Mouse (Mus musculus) limb, embryonic 14.5 days (tissue): ENCODE data around the gene Gpr132. TPM values are rescaled to one million over a fixed set of nuclear protein-coding genes. Genes with fewer than 3 reads are reported as not detected.

ENCODE experiments used
- ATAC-seq: fragments of 200-750 bp; cut with Nextera tagmentation; 2 replicates; pipeline ENCODE4 v1.8.0; 2017; ENCODE audit warnings: low read depth, moderate number of reproducible peaks, moderate TSS enrichment; ENCODE audit not compliant: low FRiP score
- DNase-seq: peaks from one replicate; pipeline ENCODE4 v3.0.0-alpha.2; 2015; ENCODE audit warnings: low spot score
- H3K27ac ChIP-seq: fragments of 300-500 bp; sonication (generic); replicated peaks from 2 replicates; pipeline ENCODE4 v1.5.1; 2014; ENCODE audit warnings: low read depth, mild to moderate bottlenecking, low read length, moderate library complexity, mixed read lengths
- H3K27me3 ChIP-seq: fragments of 300-500 bp; sonication (generic); 2 replicates; pipeline ENCODE4 v1.6.1; 2014; ENCODE audit warnings: low read length, mixed read lengths; ENCODE audit not compliant: control insufficient read depth, insufficient read depth
- H3K36me3 ChIP-seq: fragments of 300-500 bp; sonication (generic); 2 replicates; pipeline ENCODE4 v1.6.1; 2014; ENCODE audit warnings: mild to moderate bottlenecking, low read length, moderate library complexity, mixed read lengths; ENCODE audit not compliant: control insufficient read depth, insufficient read depth
- H3K4me1 ChIP-seq: fragments of 300-500 bp; sonication (generic); 2 replicates; pipeline ENCODE4 v1.6.1; 2014; ENCODE audit warnings: antibody characterized with exemption, low read length, mixed read lengths; ENCODE audit not compliant: control insufficient read depth, insufficient read depth
- H3K4me2 ChIP-seq: fragments of 300-500 bp; sonication (generic); replicated peaks from 2 replicates; pipeline ENCODE4 v1.6.1; 2014; ENCODE audit warnings: low read depth, mild to moderate bottlenecking, low read length, moderate library complexity; ENCODE audit not compliant: severe bottlenecking
- H3K4me3 ChIP-seq: fragments of 300-500 bp; sonication (generic); replicated peaks from 2 replicates; pipeline ENCODE4 v1.5.1; 2014; ENCODE audit warnings: low read length
- H3K9ac ChIP-seq: fragments of 300-500 bp; sonication (generic); 2 replicates; pipeline ENCODE4 v1.6.1; 2014; ENCODE audit warnings: mild to moderate bottlenecking, low read depth, low read length, moderate library complexity; ENCODE audit not compliant: severe bottlenecking
- H3K9me3 ChIP-seq: fragments of 300-500 bp; sonication (generic); 2 replicates; pipeline ENCODE4 v1.6.1; 2016; ENCODE audit warnings: low read length; ENCODE audit not compliant: control insufficient read depth
- POLR2A ChIP-seq: fragments of 200-500 bp; IDR thresholded peaks from 2 replicates; pipeline ENCODE4 v1.8.0; 2012; ENCODE audit warnings: inconsistent platforms, mild to moderate bottlenecking, moderate library complexity, borderline replicate concordance; ENCODE audit not compliant: insufficient read depth, insufficient read length; ENCODE audit errors: extremely low read depth
- WGBS: fragments of 180-500 bp; shearing (Covaris S2); extraction: QIAGEN DNeasy Blood & Tissue Kit; methylation state at CpG from one replicate; pipeline ENCODE4 v1.1.7; 2014; 5-methylcytosine and 5-hydroxymethylcytosine counted together
- polyA plus RNA-seq, 2 experiments: library from polyadenylated mRNA; depleted of rRNA in 1 of 2; stranded (reverse) in 1 of 2; unstranded in 1 of 2; fragments of >200 nt; fragmentation: Nextera tagmentation in 1 of 2; extraction: Ambion mirVana in 1 of 2; gene quantifications; 2 replicates each; pipeline versions ENCODE4 v1.2.1 to v1.2.3; 2012 to 2014

Gene Gpr132
- polyA plus RNA-seq, 2 experiments = 0.29 to 0.50 TPM

GRCm38 (mm10) chr12:112877073-112877576 is 9.1 kb upstream of the Gpr132 start:
- Histone ChIP-seq H3K9ac (peak overlapping the region; percentile 53), H3K9me3 (no peaks in the 10 kb centered on the region), H3K4me2 (peak overlapping the region; percentile 80), H3K4me1 (peaks cover 15% of the 10 kb centered on the region), H3K36me3 (no peaks in the 10 kb centered on the region), H3K27me3 (peaks cover 51% of the 10 kb centered on the region), H3K4me3 (peak overlapping the region; percentile 40), H3K27ac (no peak overlapping the region; the same call in 1 of the 2 replicates)
- 4% methylated on average over 17 of the region's 17 CpGs for WGBS
- ATAC-seq = no peak
- DNase-seq = no peak
- no peak for TF ChIP-seq POLR2A

- no peak overlapping the region; the same call in 1 of the 2 replicates for H3K27ac ChIP-seq
- WGBS = 2% methylated on average over 28 of the region's 28 CpGs
- DNase-seq (peak; percentile 18), ATAC-seq (no peak)
- H3K4me3 ChIP-seq = peak overlapping the region; percentile 40
- peaks cover 15% of the 10 kb centered on the region for H3K4me1 ChIP-seq
- H3K9ac ChIP-seq = no peak overlapping the region
- no peaks in the 10 kb centered on the region for H3K36me3 ChIP-seq
- no peak for TF ChIP-seq POLR2A
- no peaks in the 10 kb centered on the region for H3K9me3 ChIP-seq
- peaks cover 51% of the 10 kb centered on the region for H3K27me3 ChIP-seq
- peak overlapping the region; percentile 80 for H3K4me2 ChIP-seq
These were observed 8.5 kb upstream of the Gpr132 start for GRCm38 (mm10) chr12:112876332-112877072.

- Histone ChIP-seq H3K9me3 (no peaks in the 10 kb centered on the region), H3K9ac (no peak overlapping the region), H3K27ac (no peak overlapping the region), H3K4me1 (peaks cover 15% of the 10 kb centered on the region), H3K27me3 (peaks cover 51% of the 10 kb centered on the region), H3K36me3 (no peaks in the 10 kb centered on the region), H3K4me2 (no peak overlapping the region), H3K4me3 (no peak overlapping the region)
- peak; percentile 64; the same call in 1 of the 2 replicates for ATAC-seq
- no peak for TF ChIP-seq POLR2A
- peak; percentile 83 for DNase-seq
- 19% methylated on average over 16 of the region's 16 CpGs for WGBS
These were observed 7.4 kb upstream of the Gpr132 start for GRCm38 (mm10) chr12:112875225-112876013.

- Histone ChIP-seq H3K4me2 (peak overlapping the region; percentile 45), H3K27me3 (peaks cover 51% of the 10 kb centered on the region), H3K36me3 (no peaks in the 10 kb centered on the region), H3K4me1 (peaks cover 20% of the 10 kb centered on the region), H3K27ac (no peak overlapping the region), H3K4me3 (peak overlapping the region; percentile 23), H3K9me3 (no peaks in the 10 kb centered on the region), H3K9ac (no peak overlapping the region)
- DNase-seq (no peak), ATAC-seq (no peak)
- TF ChIP-seq POLR2A = no peak
- 17% methylated on average over 22 of the region's 22 CpGs for WGBS
These were observed 6.2 kb upstream of the Gpr132 start for GRCm38 (mm10) chr12:112874199-112874598.

GRCm38 (mm10) chr12:112873452-112874190 is 5.6 kb upstream of the Gpr132 start:
- 20% methylated on average over 18 of the region's 18 CpGs for WGBS
- H3K4me2 ChIP-seq = peak overlapping the region; percentile 45
- ATAC-seq (peak; percentile 14; the same call in 1 of the 2 replicates), DNase-seq (peak; percentile 77)
- peak overlapping the region; percentile 23 for H3K4me3 ChIP-seq
- no peaks in the 10 kb centered on the region for H3K36me3 ChIP-seq
- peaks cover 20% of the 10 kb centered on the region for H3K4me1 ChIP-seq
- no peak overlapping the region for H3K27ac ChIP-seq
- H3K9ac ChIP-seq = no peak overlapping the region
- H3K27me3 ChIP-seq = peaks cover 48% of the 10 kb centered on the region
- no peak for TF ChIP-seq POLR2A
- no peaks in the 10 kb centered on the region for H3K9me3 ChIP-seq
